Mouse (Mus musculus) lung, postnatal 25 days (tissue): ENCODE data around the gene Brd2.

Experiments
- DNase-seq: peaks from one replicate; pipeline ENCODE4 v3.0.0; 2022; ENCODE audit warnings: low spot score

Gene Brd2

GRCm38 (mm10) chr17:34114114-34114513, 8.3 kb downstream of the Brd2 start:
- DNase-seq = no peak

- no peak for DNase-seq
These were observed 12.1 kb downstream of the Brd2 start for GRCm38 (mm10) chr17:34110309-34110708.

GRCm38 (mm10) chr17:34109806-34110195, 12.6 kb downstream of the Brd2 start:
- DNase-seq = no peak

GRCm38 (mm10) chr17:34109038-34109805, 13.2 kb downstream of the Brd2 start:
- no peak for DNase-seq

- no peak for DNase-seq
These were observed 14.0 kb downstream of the Brd2 start for GRCm38 (mm10) chr17:34108460-34108859.

- DNase-seq = no peak
These were observed 15.1 kb downstream of the Brd2 start for GRCm38 (mm10) chr17:34107109-34107867.

GRCm38 (mm10) chr17:34106555-34106954, 15.9 kb downstream of the Brd2 start:
- DNase-seq = no peak

GRCm38 (mm10) chr17:34104804-34105203, 17.6 kb downstream of the Brd2 start:
- DNase-seq = no peak

GRCm38 (mm10) chr17:34102831-34103230, 19.6 kb downstream of the Brd2 start:
- DNase-seq = no peak

- DNase-seq = peak; percentile 93
These were observed 20.8 kb downstream of the Brd2 start for GRCm38 (mm10) chr17:34101604-34102032.

GRCm38 (mm10) chr17:34101185-34101584, 21.2 kb downstream of the Brd2 start:
- no peak for DNase-seq

- no peak for DNase-seq
These were observed 22.9 kb downstream of the Brd2 start for GRCm38 (mm10) chr17:34099531-34099930.

GRCm38 (mm10) chr17:34098709-34099479, 23.5 kb downstream of the Brd2 start:
- no peak for DNase-seq

GRCm38 (mm10) chr17:34097272-34097671, 25.2 kb downstream of the Brd2 start:
- no peak for DNase-seq

GRCm38 (mm10) chr17:34096497-34097010, 25.9 kb downstream of the Brd2 start:
- DNase-seq = no peak

- no peak for DNase-seq
These were observed 28.0 kb downstream of the Brd2 start for GRCm38 (mm10) chr17:34094283-34095035.

- DNase-seq = no peak
These were observed 29.1 kb downstream of the Brd2 start for GRCm38 (mm10) chr17:34093199-34093874.

GRCm38 (mm10) chr17:34092197-34092875, 30.1 kb downstream of the Brd2 start, which contains the start of gene H2-Oa:
TSS of gene H2-Oa (plus strand) at chr17:34092340.
- DNase-seq = no peak

GRCm38 (mm10) chr17:34090923-34091322, 31.5 kb downstream of the Brd2 start:
- DNase-seq = peak; percentile 24

GRCm38 (mm10) chr17:34088124-34088523, 34.3 kb downstream of the Brd2 start:
- DNase-seq = no peak
